Mouse (Mus musculus) midbrain, embryonic 14.5 days (tissue): ENCODE measurements around the gene S1pr1. TPM values are rescaled to one million over a fixed set of nuclear protein-coding genes. Genes with fewer than 3 reads are reported as not detected.
A peak's percentile ranks its signal among the peaks of the same experiment; 100 is the strongest.

Source experiments
- ATAC-seq: fragments of 200-750 bp; cut with Nextera tagmentation; 2 replicates; pipeline ENCODE4 v1.8.0; 2017; ENCODE audit warnings: moderate number of reproducible peaks, moderate library complexity; ENCODE audit not compliant: low FRiP score, low TSS enrichment
- DNase-seq: peaks from one replicate; pipeline ENCODE4 v3.0.0-alpha.2; 2015
- H3K27ac ChIP-seq: fragments of 300-500 bp; sonication (generic); replicated peaks from 2 replicates; pipeline ENCODE4 v1.5.1; 2014; ENCODE audit warnings: mild to moderate bottlenecking, low read depth, low read length, moderate library complexity
- H3K27me3 ChIP-seq: fragments of 300-500 bp; sonication (generic); 2 replicates; pipeline ENCODE4 v1.6.1; 2014; ENCODE audit warnings: low read length, control low read depth, mixed read lengths; ENCODE audit not compliant: control insufficient read depth, insufficient read depth
- H3K36me3 ChIP-seq: fragments of 300-500 bp; sonication (generic); 2 replicates; pipeline ENCODE4 v1.6.1; 2014; ENCODE audit warnings: low read length, control low read depth; ENCODE audit not compliant: control insufficient read depth, insufficient read depth
- H3K4me1 ChIP-seq: fragments of 300-500 bp; sonication (generic); 2 replicates; pipeline ENCODE4 v1.6.1; 2014; ENCODE audit warnings: mild to moderate bottlenecking, antibody characterized with exemption, low read length, control low read depth; ENCODE audit not compliant: control insufficient read depth, insufficient read depth
- H3K4me2 ChIP-seq: fragments of 300-500 bp; sonication (generic); 2 replicates; pipeline ENCODE4 v1.6.1; 2014; ENCODE audit warnings: mild to moderate bottlenecking, low read length, moderate library complexity
- H3K4me3 ChIP-seq: fragments of 300-500 bp; sonication (generic); replicated peaks from 2 replicates; pipeline ENCODE4 v1.5.1; 2014; ENCODE audit warnings: low read depth, low read length
- H3K9ac ChIP-seq: fragments of 300-500 bp; sonication (generic); replicated peaks from 2 replicates; pipeline ENCODE4 v1.6.1; 2014; ENCODE audit warnings: mild to moderate bottlenecking, low read length, moderate library complexity
- H3K9me3 ChIP-seq: fragments of 300-500 bp; sonication (generic); 2 replicates; pipeline ENCODE4 v1.6.1; 2016; ENCODE audit warnings: low read length, control low read depth, mixed read lengths; ENCODE audit not compliant: control insufficient read depth
- WGBS: fragments of 180-500 bp; shearing (Covaris S2); extraction: QIAGEN DNeasy Blood & Tissue Kit; methylation state at CpG from one replicate; pipeline ENCODE4 v1.1.7; 2014; 5-methylcytosine and 5-hydroxymethylcytosine counted together
- polyA plus RNA-seq: library from polyadenylated mRNA; unstranded; fragments of >200 nt; fragmentation: Nextera tagmentation; extraction: Ambion mirVana; gene quantifications from 2 replicates; pipeline ENCODE4 v1.2.1, GENCODE M21; 2014

S1pr1 gene
- polyA plus RNA-seq, 1 experiment from 2014 or later: 32.2 TPM

DNA sequence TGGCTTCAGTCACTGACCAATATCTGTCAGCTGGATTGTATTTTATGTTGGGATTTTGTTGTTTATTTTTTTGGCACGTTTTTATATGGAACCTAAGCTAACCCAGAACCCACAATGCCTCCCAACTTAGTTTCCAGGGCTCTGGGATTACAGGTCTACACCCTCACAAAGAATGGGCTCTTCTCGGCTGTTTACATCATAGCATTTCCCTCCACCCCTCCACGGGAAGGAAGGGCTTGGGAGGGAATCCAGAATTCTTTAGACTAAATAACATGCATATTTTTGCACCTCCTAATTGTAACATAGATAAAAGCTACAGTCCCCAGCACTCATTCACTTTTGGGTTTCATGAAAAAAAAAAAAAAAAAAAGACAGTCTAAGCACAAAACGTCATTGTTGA is 22.0 kb downstream of the S1pr1 start:
- DNase-seq (no peak), ATAC-seq (no peak)
- H3K4me2 ChIP-seq: no peak overlapping the region
- 50% methylated on average over 4 of the region's 4 CpGs for WGBS
- no peaks in the 10 kb centered on the region for H3K4me1 ChIP-seq
- H3K27me3 ChIP-seq: no peaks in the 10 kb centered on the region
- H3K9ac ChIP-seq: no peak overlapping the region
- H3K4me3 ChIP-seq: no peak overlapping the region
- H3K9me3 ChIP-seq: no peaks in the 10 kb centered on the region
- no peak overlapping the region for H3K27ac ChIP-seq
- no peaks in the 10 kb centered on the region for H3K36me3 ChIP-seq

- Histone ChIP-seq H3K4me3 (no peak overlapping the region), H3K4me2 (no peak overlapping the region), H3K27me3 (no peaks in the 10 kb centered on the region), H3K4me1 (no peaks in the 10 kb centered on the region), H3K9ac (no peak overlapping the region), H3K36me3 (no peaks in the 10 kb centered on the region), H3K9me3 (no peaks in the 10 kb centered on the region), H3K27ac (no peak overlapping the region)
- 92% methylated on average over 5 of the region's 5 CpGs for WGBS
- DNase-seq (no peak), ATAC-seq (no peak)
Measured at GRCm38 (mm10) chr3:115692384-115692783, 22.5 kb downstream of the S1pr1 start.

DNA sequence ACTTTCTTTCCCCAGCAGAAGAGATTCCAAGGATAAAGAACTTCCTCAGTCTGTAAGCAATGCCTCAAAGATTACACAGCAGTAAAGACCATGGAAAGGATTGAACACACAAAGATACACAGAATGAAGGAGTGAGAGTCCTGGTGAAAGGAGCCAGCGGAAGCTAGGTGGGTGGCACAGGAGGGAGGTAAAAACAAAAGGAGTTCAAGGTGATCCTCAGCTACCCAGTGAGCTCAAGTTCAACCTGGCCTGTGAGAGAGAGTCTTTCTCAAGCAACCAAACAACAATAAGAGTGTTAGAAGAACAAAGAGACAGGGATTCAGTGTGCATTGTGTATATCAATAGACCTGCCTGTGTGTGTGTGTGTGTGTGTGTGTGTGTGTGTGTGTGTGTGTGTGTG is 25.0 kb downstream of the S1pr1 start:
- no peaks in the 10 kb centered on the region for H3K9me3 ChIP-seq
- H3K4me2 ChIP-seq: no peak overlapping the region
- no peaks in the 10 kb centered on the region for H3K27me3 ChIP-seq
- H3K27ac ChIP-seq: no peak overlapping the region
- no peaks in the 10 kb centered on the region for H3K4me1 ChIP-seq
- H3K4me3 ChIP-seq: no peak overlapping the region
- DNase-seq (no peak), ATAC-seq (no peak)
- WGBS: 21% methylated on average over 1 of the region's 1 CpGs
- H3K9ac ChIP-seq: no peak overlapping the region
- no peaks in the 10 kb centered on the region for H3K36me3 ChIP-seq

GRCm38 (mm10) chr3:115689352-115689751 is 25.5 kb downstream of the S1pr1 start:
- no peaks in the 10 kb centered on the region for H3K27me3 ChIP-seq
- WGBS: 21% methylated on average over 8 of the region's 8 CpGs
- no peak overlapping the region for H3K4me3 ChIP-seq
- DNase-seq: peak; percentile 35
- H3K36me3 ChIP-seq: no peaks in the 10 kb centered on the region
- no peak overlapping the region for H3K9ac ChIP-seq
- H3K27ac ChIP-seq: no peak overlapping the region
- no peak overlapping the region for H3K4me2 ChIP-seq
- H3K4me1 ChIP-seq: no peaks in the 10 kb centered on the region
- H3K9me3 ChIP-seq: no peaks in the 10 kb centered on the region
- ATAC-seq: no peak

DNA sequence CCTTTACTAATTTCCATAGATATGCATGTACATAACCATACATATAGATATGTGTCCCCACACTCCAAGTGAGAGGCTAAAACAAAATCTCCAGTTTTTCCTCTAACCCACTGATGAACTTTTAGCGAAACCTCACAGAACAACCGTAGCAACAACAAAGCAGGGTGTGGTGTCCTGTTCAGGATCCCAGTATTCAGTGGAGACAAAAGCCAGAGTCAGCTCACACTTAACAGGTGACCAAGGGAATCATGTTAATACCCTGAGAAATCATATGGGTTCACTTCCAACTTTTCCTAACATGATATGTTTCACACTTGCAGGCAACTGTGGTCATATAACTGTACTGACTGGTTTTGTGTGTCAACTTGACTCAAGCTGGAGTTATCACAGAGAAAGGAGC is 27.1 kb downstream of the S1pr1 start:
- ATAC-seq (no peak), DNase-seq (no peak)
- Histone ChIP-seq H3K4me3 (no peak overlapping the region), H3K36me3 (no peaks in the 10 kb centered on the region), H3K27ac (no peak overlapping the region), H3K4me2 (no peak overlapping the region), H3K27me3 (no peaks in the 10 kb centered on the region), H3K9me3 (no peaks in the 10 kb centered on the region), H3K4me1 (no peaks in the 10 kb centered on the region), H3K9ac (no peak overlapping the region)
- 90% methylated on average over 2 of the region's 2 CpGs for WGBS

DNA sequence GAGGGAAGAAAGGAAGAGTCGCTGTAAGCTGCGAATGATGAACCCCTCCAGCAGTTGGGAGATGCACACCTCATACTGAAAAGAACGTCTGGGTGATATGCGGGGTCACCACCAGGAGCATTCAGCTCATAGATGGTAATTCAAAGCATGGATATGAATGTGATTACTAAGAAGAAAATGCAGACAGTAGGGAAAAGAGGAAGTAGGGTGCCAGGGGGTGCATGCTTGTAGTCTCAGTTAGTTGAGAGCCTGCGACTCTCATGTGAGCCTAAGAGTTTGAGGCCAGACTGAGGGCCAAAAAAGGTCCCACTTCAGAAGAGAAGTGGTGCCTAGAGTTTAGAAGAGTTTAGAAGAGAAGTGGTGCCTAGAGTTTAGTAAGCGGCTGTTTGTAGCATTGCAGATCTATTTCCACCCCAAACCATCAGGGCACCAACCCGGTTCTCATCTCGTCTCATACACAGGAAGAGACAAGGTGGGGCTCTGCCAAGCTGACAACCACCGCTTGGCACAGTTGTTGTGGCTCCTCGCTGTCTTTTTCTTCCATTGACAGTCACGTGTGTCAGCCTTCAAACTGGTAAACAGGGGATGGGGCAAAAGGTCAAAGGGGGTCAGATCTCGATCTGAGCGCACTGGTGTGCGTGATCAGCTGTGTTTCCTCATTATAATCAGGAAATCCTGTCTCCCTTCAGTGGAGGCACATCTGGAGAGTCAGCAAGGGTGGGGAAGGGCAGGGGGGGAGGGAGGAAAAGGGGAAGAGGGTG is 32.4 kb downstream of the S1pr1 start:
- H3K4me1 ChIP-seq: no peaks in the 10 kb centered on the region
- ATAC-seq (no peak), DNase-seq (no peak)
- no peaks in the 10 kb centered on the region for H3K27me3 ChIP-seq
- no peaks in the 10 kb centered on the region for H3K36me3 ChIP-seq
- no peak overlapping the region for H3K9ac ChIP-seq
- no peak overlapping the region for H3K4me2 ChIP-seq
- WGBS: 80% methylated on average over 14 of the region's 14 CpGs
- H3K9me3 ChIP-seq: no peaks in the 10 kb centered on the region
- H3K27ac ChIP-seq: no peak overlapping the region
- no peak overlapping the region for H3K4me3 ChIP-seq

- Histone ChIP-seq H3K4me2 (no peak overlapping the region), H3K36me3 (no peaks in the 10 kb centered on the region), H3K9me3 (no peaks in the 10 kb centered on the region), H3K27ac (no peak overlapping the region), H3K4me3 (no peak overlapping the region), H3K27me3 (no peaks in the 10 kb centered on the region), H3K4me1 (no peaks in the 10 kb centered on the region), H3K9ac (no peak overlapping the region)
- DNase-seq (no peak), ATAC-seq (no peak)
- 92% methylated on average over 1 of the region's 1 CpGs for WGBS
Measured at GRCm38 (mm10) chr3:115681184-115681583, 33.7 kb downstream of the S1pr1 start.

GRCm38 (mm10) chr3:115679022-115679421 is 35.9 kb downstream of the S1pr1 start:
- DNase-seq (no peak), ATAC-seq (no peak)
- Histone ChIP-seq H3K27me3 (no peaks in the 10 kb centered on the region), H3K27ac (no peak overlapping the region), H3K4me1 (no peaks in the 10 kb centered on the region), H3K4me3 (no peak overlapping the region), H3K9me3 (no peaks in the 10 kb centered on the region), H3K36me3 (no peaks in the 10 kb centered on the region), H3K4me2 (no peak overlapping the region), H3K9ac (no peak overlapping the region)
- WGBS: 83% methylated on average over 7 of the region's 7 CpGs
